Mouse (Mus musculus): ENCODE measurements around the gene Mmp19.
"Not testable (repeated sequence)": the region's sequence is repeated elsewhere in the genome, so short reads cannot be mapped to it uniquely, and the experiment has no call there.

Mmp19 gene

GRCm38 (mm10) chr10:128802956-128803355, 12.2 kb downstream of the Mmp19 start:
- DNase-seq = no peak

- no peak for DNase-seq
Observed at GRCm38 (mm10) chr10:128803361-128803760, 12.7 kb downstream of the Mmp19 start.

- DNase-seq = no peak
Observed at GRCm38 (mm10) chr10:128803771-128804270, 13.1 kb downstream of the Mmp19 start, which contains the start of gene Dnajc14. Gene Dnajc14 (plus strand): TSS chr10:128804062.

- DNase-seq = peak; percentile 65
Observed at GRCm38 (mm10) chr10:128804271-128805091, 13.8 kb downstream of the Mmp19 start, which contains the start of gene Tmem198b. Gene Tmem198b (minus strand): TSS chr10:128804370.

GRCm38 (mm10) chr10:128805092-128806000, 14.6 kb downstream of the Mmp19 start:
- peak; percentile 98 for DNase-seq

- peak; percentile 35 for DNase-seq
Observed at GRCm38 (mm10) chr10:128806086-128806485, 15.4 kb downstream of the Mmp19 start.

- DNase-seq = no peak
Observed at GRCm38 (mm10) chr10:128807018-128807417, 16.3 kb downstream of the Mmp19 start.

GRCm38 (mm10) chr10:128817033-128817432, 26.3 kb downstream of the Mmp19 start, which contains the start of gene Sarnp:
Gene Sarnp (plus strand): TSS chr10:128817333.
- DNase-seq = no peak

- DNase-seq = no peak
Observed at GRCm38 (mm10) chr10:128820217-128820616, 29.5 kb downstream of the Mmp19 start.

GRCm38 (mm10) chr10:128821358-128822056, 30.8 kb downstream of the Mmp19 start, which contains the start of gene Ormdl2:
Gene Ormdl2 (minus strand): TSS chr10:128821645.
- peak; percentile 94 for DNase-seq

GRCm38 (mm10) chr10:128822135-128822534, 31.4 kb downstream of the Mmp19 start:
- no peak for DNase-seq

- DNase-seq = not testable (repeated sequence)
Observed at GRCm38 (mm10) chr10:128823087-128823486, 32.4 kb downstream of the Mmp19 start.

- peak; percentile 47 for DNase-seq
Observed at GRCm38 (mm10) chr10:128823821-128824220, 33.1 kb downstream of the Mmp19 start.

- no peak for DNase-seq
Observed at GRCm38 (mm10) chr10:128837400-128837799, 46.7 kb downstream of the Mmp19 start.

- DNase-seq = no peak
Observed at GRCm38 (mm10) chr10:128839434-128839833, 48.7 kb downstream of the Mmp19 start.

GRCm38 (mm10) chr10:128840612-128841011, 49.9 kb downstream of the Mmp19 start:
- no peak for DNase-seq

- DNase-seq = no peak
Observed at GRCm38 (mm10) chr10:128843260-128843659, 52.5 kb downstream of the Mmp19 start.

- DNase-seq = no peak
Observed at GRCm38 (mm10) chr10:128845516-128845915, 54.8 kb downstream of the Mmp19 start.

GRCm38 (mm10) chr10:128846664-128847063, 56.0 kb downstream of the Mmp19 start:
- no peak for DNase-seq

- no peak for DNase-seq
Observed at GRCm38 (mm10) chr10:128848426-128848825, 57.7 kb downstream of the Mmp19 start.

- no peak for DNase-seq
Observed at GRCm38 (mm10) chr10:128850339-128850738, 59.6 kb downstream of the Mmp19 start.

All from thymus, postnatal 14 days (tissue).